Mouse (Mus musculus) CD4-positive, CD25-positive, alpha-beta regulatory T cell, adult 4 months (primary cell): ENCODE data around the gene Ttc13. TPM values are rescaled to one million over a fixed set of nuclear protein-coding genes. Genes with fewer than 3 reads are reported as not detected.

Source experiments
- ATAC-seq: one replicate; pipeline ENCODE4 v1.8.0; 2017
- polyA plus RNA-seq, 2 experiments: library from polyadenylated mRNA; unstranded; fragments of 100-300 nt; shearing (Covaris generic); gene quantifications; one replicate each; pipeline ENCODE4 v1.2.1; 2017

Gene Ttc13
- 10 to 100 TPM; 32.1 to 32.6 TPM for polyA plus RNA-seq

- ATAC-seq: peak; percentile 96
Observed at GRCm38 (mm10) chr8:124721862-124722515, at the start of gene Ttc13, which contains the start of gene Arv1. Gene Ttc13, minus strand, starts transcription at chr8:124721983. Gene Arv1, plus strand, starts transcription at chr8:124722139.

DNA sequence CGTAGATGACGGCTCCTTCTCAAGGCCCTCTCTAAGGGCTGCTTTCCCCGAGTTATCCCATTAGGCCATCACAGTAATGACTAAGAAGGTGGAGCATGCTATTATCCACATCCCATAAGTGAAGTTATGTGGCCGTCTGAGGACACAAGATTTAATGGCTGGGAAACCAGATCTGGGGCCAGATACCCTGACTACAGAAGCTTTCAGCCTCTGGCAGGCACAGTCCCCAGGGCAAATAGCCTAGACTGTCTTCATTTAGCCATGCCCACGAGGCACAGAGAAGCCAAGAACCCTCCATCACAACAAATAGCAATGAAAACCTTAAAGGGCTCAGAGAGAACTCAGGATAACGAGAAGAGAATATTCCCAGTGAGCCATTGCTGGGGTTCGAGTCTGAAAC lies 41.3 kb upstream of the Ttc13 start:
- no peak for ATAC-seq

DNA sequence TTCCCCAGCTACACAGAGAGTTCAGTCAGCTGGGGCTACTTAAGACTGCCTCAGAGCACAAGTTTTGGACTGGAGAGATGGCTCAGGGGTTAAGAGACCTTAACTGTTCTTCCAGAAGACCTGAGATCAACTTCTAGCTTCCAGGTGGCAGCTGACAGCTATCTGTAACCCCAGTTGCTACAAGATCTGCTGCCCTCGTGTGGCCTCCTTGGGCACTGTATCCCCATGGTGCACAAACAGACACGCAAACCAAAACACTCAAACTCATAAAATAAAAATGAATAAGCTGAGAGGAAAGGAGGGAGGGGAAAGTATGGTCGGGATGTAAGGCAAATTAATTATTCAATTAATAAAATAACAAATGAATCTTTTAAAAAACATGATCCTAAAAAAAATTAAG lies 36.8 kb upstream of the Ttc13 start:
- ATAC-seq: no peak

DNA sequence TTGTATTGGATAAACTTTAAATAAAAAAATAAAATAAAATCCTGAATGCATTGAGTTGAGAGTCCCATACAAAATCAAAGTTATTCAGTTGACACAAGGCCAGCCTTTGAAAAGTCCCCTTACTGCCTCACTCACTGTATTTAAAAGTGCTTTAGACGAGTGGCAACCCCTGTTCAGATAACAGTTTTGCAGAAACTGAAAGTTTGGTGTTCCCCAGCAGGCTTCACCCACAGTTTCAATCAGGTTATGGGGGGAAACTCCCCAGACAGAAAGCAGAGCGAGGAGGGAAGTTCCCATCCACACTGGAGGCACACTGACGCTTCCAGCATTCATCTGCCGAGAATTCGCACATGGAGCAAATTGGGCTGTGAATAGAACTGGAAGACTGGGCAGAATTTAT lies 34.8 kb upstream of the Ttc13 start:
- ATAC-seq: peak; percentile 71

GRCm38 (mm10) chr8:124756153-124756552 lies 34.4 kb upstream of the Ttc13 start:
- ATAC-seq: no peak

DNA sequence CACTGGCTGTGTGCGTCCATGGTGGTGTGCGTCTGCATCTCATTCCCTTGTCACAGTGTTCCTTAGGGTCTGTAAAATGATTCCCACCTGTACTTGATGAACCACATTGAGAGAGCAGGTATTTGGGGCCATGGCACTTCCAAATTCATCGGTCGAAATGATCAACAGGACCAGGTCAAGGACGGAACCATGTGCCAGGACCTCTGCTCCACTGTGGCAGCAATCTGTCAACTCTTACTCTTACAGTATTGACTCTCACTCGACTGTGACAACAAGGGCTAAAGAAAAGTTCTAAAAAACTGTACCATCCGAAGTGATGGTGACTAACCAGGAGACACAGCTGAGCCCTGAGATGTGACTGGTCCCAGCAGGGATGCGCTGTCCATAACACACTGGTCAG lies 33.7 kb upstream of the Ttc13 start:
- ATAC-seq: no peak

DNA sequence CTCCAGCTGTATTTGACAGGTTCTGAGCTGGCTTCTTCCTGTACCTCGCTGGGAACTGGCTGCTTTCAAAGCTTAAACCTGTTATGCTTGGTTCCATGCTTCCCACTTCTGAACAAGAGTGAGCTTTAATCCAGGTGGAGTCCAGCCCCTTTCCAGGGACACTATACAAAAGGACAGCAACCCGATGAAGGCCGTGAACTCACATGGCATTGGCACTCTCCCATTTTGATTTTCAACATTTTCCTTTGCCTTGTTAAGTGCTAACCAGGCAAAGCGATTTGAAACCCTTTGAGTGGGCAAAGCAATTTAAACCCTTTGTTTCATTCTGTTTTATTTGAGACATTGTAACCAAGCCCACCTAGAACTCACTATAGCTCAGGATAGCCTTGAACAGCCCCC lies 33.0 kb upstream of the Ttc13 start:
- ATAC-seq: no peak

GRCm38 (mm10) chr8:124754101-124754791 lies 32.5 kb upstream of the Ttc13 start:
- no peak for ATAC-seq

GRCm38 (mm10) chr8:124752325-124752862 lies 30.6 kb upstream of the Ttc13 start:
- peak; percentile 18 for ATAC-seq

DNA sequence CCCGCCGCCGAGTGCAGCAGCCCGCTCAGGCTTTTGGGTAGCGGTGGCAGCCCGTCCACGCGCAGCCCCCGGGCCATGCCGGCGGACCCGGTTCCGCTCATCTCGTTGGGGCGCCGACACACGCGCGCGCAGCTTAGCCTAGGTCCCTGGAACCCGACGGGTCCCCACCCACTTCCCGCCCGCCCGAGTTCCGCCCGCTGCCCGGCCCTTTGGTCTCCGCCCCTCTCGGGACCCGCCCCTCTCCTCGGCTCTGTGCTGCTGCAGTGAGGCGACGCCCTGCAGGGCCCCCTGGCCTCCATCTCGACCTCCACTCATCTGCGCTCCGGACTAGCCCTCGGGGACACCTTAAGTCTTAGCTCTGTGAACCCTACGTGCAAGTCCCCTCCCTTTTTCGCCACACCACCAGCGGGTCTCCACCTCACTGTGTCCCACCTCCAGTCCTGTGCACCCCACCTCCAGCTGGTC lies 30.0 kb upstream of the Ttc13 start, which contains the start of gene Fam89a:
Gene Fam89a (minus strand): TSS at position 124 of the 465 bp plus-strand sequence.
- ATAC-seq: peak; percentile 78

DNA sequence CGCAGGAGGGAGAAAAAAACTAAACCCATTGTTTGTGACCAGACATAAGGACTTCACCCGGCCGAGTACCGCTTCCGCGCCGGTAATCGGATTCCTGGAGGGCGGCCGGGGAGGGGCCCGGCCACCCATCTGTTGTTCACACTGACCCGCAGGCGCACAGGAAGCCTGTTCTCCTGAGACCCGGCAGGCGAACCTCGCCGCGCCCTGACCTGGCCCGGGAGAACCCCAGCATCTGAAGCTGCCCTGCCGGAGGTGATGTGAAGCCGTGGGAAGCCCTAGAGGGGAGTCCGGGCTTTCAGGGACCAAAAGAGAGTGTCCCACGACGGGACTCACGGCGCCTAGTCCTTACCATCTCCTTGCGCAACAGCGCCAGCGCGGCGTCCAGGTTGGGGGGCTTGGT lies 29.4 kb upstream of the Ttc13 start:
- peak; percentile 34 for ATAC-seq

DNA sequence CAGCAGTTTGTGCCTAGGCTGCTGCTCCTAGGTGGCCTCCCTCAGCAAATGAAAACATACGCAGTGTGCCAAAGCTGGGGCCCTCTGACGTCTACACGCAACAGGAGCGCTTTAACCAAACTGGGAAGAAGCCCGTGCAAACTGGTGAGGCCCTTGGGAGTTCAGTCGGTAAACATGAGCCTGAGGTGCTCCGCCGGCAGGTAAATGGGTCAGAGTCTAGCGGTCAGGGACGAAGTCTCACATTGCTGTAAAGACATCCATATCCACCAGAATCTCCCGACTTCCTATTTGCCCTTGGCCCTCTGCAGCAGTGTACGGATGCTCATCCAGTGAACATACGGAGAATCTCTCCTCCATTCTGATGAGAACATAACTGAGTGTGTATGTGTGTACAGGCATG lies 24.9 kb upstream of the Ttc13 start:
- ATAC-seq: no peak

DNA sequence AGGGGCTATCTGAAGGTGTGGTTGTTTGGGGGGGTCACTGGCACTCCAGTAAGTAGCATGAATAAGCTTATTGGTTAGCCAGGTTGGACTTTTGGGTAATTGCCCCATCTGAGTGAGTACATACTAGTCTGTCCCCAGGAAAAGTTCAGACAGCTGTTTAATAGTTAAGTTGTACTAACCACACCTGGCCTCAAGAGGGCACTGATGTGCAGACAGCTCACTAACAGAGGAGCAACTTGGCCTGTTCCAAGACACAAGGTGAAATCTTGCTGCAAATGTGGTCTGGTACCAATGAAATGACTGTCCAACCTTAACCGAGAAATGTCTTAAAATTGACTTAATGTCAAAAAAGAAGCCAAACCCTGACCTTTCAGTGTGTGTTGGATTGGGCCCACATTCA lies 17.5 kb upstream of the Ttc13 start:
- peak; percentile 70 for ATAC-seq

- no peak for ATAC-seq
Observed at GRCm38 (mm10) chr8:124735371-124735911, 13.7 kb upstream of the Ttc13 start.

GRCm38 (mm10) chr8:124732828-124733227 lies 11.0 kb upstream of the Ttc13 start:
- no peak for ATAC-seq

DNA sequence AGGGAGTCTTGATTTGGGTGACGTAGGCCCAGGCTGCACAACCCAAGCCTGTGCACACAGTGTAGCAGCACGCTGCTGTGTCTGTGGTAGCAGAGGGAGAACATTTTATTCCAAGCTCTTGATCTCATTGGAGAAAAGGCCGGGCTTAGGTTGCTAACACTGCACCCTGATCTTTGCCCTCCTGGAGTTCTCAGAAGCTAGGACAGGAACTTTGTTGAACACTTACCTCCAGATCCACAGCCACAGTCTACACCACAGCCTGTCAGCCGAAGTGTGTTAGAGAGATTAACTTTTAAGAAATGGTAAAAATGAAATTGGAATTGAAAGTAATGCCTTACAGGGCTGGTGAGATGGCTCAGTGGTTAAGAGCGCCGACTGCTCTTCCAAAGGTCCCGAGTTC lies 2.5 kb upstream of the Ttc13 start:
- no peak for ATAC-seq

DNA sequence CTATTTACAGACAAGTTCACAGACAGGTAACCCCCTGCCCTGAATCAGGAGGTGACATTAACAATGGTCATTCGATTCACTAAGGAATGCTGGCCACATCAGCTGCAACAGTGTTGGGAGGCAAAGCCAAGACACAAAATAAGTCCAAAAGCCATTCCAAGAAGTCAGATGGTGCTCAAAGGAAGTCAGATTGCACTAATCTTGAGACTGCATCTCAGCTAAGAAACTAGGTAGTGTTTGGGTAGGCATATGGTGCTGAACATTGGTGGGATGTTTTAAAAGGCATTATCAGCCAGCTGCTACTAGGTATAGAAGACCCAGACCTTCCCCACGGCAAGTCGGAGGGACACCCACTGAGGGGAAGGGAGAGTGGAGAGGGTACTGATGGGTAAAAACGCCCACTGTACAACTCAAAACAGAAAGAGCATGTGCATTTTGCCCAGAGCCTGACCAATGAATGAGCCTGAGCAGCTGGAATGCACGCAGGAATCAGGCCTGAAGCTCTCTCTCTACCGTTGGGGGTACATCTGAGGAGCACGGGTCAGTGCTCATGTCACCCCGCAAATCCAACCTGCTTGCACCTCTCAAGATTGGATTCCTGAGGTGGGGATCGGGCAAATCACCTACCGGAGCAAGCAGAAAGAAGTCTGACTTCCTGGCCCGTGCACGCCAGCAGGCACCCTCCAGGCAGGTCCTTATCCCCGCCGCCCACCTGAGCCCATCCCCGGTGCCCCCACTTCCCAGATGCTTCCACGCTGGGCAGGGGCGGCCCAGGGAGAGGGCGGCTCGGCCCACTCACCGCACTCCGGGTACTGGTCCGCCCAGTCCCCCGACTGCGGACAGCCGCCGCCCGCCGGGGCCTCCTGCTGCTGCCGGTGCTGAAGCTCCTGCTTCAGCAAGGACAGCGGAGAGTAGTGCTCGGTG lies 583 bp downstream of the Ttc13 start:
- ATAC-seq: peak; percentile 1

GRCm38 (mm10) chr8:124720133-124720532 lies 1.6 kb downstream of the Ttc13 start:
- ATAC-seq: no peak

- no peak for ATAC-seq
Observed at GRCm38 (mm10) chr8:124715736-124716135, 6.0 kb downstream of the Ttc13 start.

GRCm38 (mm10) chr8:124713207-124713606 lies 8.6 kb downstream of the Ttc13 start:
- ATAC-seq: no peak

- ATAC-seq: no peak
Observed at GRCm38 (mm10) chr8:124705823-124706222, 16.0 kb downstream of the Ttc13 start.

DNA sequence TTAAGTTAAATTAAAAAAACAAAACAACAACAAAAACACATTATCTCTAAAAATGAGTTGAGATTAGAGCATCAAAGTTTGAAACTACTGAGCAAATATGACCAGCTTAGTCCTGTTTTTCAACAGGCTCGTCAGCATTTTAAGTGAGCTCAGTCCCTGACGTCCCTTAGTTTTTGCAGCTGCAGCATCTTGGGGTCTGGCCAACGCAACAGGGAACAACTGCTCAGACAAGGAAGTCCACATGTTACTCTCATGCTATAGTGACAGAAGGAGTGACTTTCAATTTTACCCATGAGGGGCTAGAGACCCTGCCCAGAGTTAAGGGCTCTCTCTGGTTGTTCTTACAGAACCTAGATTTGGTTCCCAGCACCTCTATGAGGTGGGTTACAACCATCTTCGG lies 17.4 kb downstream of the Ttc13 start:
- no peak for ATAC-seq
